Mouse (Mus musculus): ENCODE data around the gene Cbln1. TPM values are rescaled to one million over a fixed set of nuclear protein-coding genes. Genes with fewer than 3 reads are reported as not detected.

Gene Cbln1
- total and polyA plus RNA-seq, 3 experiments, result not detected

DNA sequence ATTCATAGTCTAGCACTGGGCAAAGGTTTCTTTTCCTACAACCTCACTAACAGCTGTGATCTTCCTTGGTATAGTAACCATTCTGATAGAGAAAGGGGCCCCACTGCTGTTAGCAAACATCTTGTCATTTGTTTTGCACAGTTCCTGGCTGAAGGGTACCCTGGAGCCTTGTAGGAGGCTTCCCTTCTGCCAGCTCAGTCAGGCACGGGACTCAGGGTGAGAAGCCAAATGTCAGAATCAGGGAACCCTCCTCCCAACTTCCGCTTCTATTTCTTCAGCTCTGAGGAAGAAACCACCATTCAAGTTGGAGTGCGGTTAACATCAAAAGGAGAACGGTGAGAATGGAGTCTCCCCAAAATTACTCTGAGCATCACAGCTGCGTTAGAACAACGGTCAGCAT lies 30.3 kb upstream of the Cbln1 start:
- Histone ChIP-seq H3K4me3 (replicated peaks in 1 of 3; ENCODE audit: low read depth in 2 of 3, low read length in 2 of 3, poor library complexity in 1 of 3) (no peak overlapping the region), H3K9ac (ENCODE audit: insufficient read depth, low read depth) (no peak overlapping the region), H3K9me3 (replicated peaks; ENCODE audit: low read length) (no peaks in the 10 kb centered on the region), H3K4me2 (ENCODE audit: insufficient read depth, low read depth, poor library complexity, severe bottlenecking) (peak overlapping the region; percentile 47; the same call in 1 of the 2 replicates), H3K79me2 (replicated peaks; ENCODE audit: control insufficient read depth, extremely low read depth, insufficient read depth, poor library complexity, severe bottlenecking) (no peaks in the 10 kb centered on the region), H3K27ac (ENCODE audit: insufficient read depth, low read depth) (no peak overlapping the region), H3K36me3 (replicated peaks in 1 of 2; ENCODE audit: control insufficient read depth in 1 of 2, insufficient read depth in 1 of 2, low read length in 1 of 2) (no peaks in the 10 kb centered on the region), H3K4me1 (ENCODE audit: control insufficient read depth in 1 of 2, insufficient read depth in 2 of 2) (peaks cover 3 to 13% of the 10 kb centered on the region in 2 experiments; a peak in 3 of 4 replicates), H3K27me3 (replicated peaks) (no peaks in the 10 kb centered on the region)
- no peak for DNase-seq (ENCODE audit: extremely low read depth)
- in situ Hi-C loops (cut with MboI; ENCODE audit: low pct_ligation_motif_present, low pct_unique_long_range_greater_than_20kb, low sequenced_read_pairs) (no loop called here), dilution Hi-C loops (cut with MboI; ENCODE audit: extremely low pct_ligation_motif_present, extremely low pct_unique_long_range_greater_than_20kb, low sequenced_read_pairs) (no loop called here)
- TF ChIP-seq NELFE (IDR thresholded peaks at IDR 0.05; ENCODE audit: low read depth, low read length) (no peak), BHLHE40 (IDR thresholded peaks at IDR 0.05; ENCODE audit: low read depth, low read length) (peak; percentile 67)

DNA sequence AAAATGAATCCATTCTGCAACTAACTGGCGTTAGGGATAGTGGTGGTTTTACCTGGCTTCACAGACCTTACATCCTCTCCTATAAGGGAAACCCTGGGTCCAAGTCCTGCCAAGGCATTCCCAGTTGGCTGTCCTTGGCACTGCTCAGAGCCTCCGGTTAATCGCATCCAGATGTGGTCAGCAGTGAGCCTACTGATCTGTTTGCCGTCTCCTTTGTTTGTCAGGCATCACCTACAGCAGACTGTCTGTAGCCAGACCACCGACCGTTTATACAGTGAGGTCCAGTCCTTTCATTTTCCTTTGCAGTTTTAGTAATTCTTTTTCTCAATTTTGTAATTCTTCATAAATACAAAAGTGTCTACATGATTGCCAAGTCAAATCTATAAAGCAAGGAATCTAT lies 25.2 kb upstream of the Cbln1 start:
- Histone ChIP-seq H3K9ac (ENCODE audit: insufficient read depth, low read depth) (no peak overlapping the region), H3K27ac (ENCODE audit: insufficient read depth, low read depth) (no peak overlapping the region), H3K79me2 (replicated peaks; ENCODE audit: control insufficient read depth, extremely low read depth, insufficient read depth, poor library complexity, severe bottlenecking) (no peaks in the 10 kb centered on the region), H3K4me2 (ENCODE audit: insufficient read depth, low read depth, poor library complexity, severe bottlenecking) (no peak overlapping the region), H3K36me3 (replicated peaks in 1 of 2; ENCODE audit: control insufficient read depth in 1 of 2, insufficient read depth in 1 of 2, low read length in 1 of 2) (no peaks in the 10 kb centered on the region), H3K4me1 (ENCODE audit: control insufficient read depth in 1 of 2, insufficient read depth in 2 of 2) (peaks cover 0 to 5% of the 10 kb centered on the region in 2 experiments; a peak in 1 of 4 replicates), H3K27me3 (replicated peaks) (no peaks in the 10 kb centered on the region), H3K4me3 (replicated peaks in 1 of 3; ENCODE audit: low read depth in 2 of 3, low read length in 2 of 3, poor library complexity in 1 of 3) (no peak overlapping the region), H3K9me3 (replicated peaks; ENCODE audit: low read length) (no peaks in the 10 kb centered on the region)
- dilution Hi-C loops (cut with MboI; ENCODE audit: extremely low pct_ligation_motif_present, extremely low pct_unique_long_range_greater_than_20kb, low sequenced_read_pairs), result no loop called here
- no peak for TF ChIP-seq ELF1 (IDR thresholded peaks at IDR 0.05; ENCODE audit: low read depth, low read length)
- TF ChIP-seq MAZ (IDR thresholded peaks at IDR 0.05; ENCODE audit: low read depth, low read length), result no peak
- DNase-seq (ENCODE audit: extremely low read depth), result no peak
- in situ Hi-C loops (cut with MboI; ENCODE audit: low pct_ligation_motif_present, low pct_unique_long_range_greater_than_20kb, low sequenced_read_pairs), result no loop called here

DNA sequence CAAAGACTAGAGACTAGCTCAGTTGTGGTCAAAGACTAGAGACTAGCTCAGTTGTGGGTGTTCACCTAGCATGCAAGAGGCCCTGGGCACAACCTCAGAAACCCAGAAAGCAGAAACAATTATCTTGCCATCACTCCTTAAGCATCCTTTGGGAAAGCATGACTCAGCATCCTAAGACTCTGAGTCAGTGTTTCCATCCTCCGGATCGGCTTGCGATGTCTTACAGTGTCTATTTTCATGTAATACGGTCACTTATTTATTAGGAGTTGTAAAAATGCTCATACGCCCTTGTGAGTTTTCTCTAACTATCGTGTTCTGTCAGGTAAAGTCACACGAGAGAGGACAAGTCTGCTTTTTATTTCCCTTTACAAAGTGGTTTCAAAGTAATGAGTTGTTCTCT lies 24.1 kb upstream of the Cbln1 start:
- Histone ChIP-seq H3K27ac (ENCODE audit: insufficient read depth, low read depth) (no peak overlapping the region), H3K27me3 (replicated peaks) (no peaks in the 10 kb centered on the region), H3K4me2 (ENCODE audit: insufficient read depth, low read depth, poor library complexity, severe bottlenecking) (no peak overlapping the region), H3K4me3 (replicated peaks in 1 of 3; ENCODE audit: low read depth in 2 of 3, low read length in 2 of 3, poor library complexity in 1 of 3) (no peak overlapping the region), H3K36me3 (replicated peaks in 1 of 2; ENCODE audit: control insufficient read depth in 1 of 2, insufficient read depth in 1 of 2, low read length in 1 of 2) (no peaks in the 10 kb centered on the region), H3K9ac (ENCODE audit: insufficient read depth, low read depth) (no peak overlapping the region), H3K9me3 (replicated peaks; ENCODE audit: low read length) (no peaks in the 10 kb centered on the region), H3K4me1 (ENCODE audit: control insufficient read depth in 1 of 2, insufficient read depth in 2 of 2) (0 out of 4 replicates have a peak, but pooled peaks cover 0 to 3% of the 10 kb centered on the region in 2 experiments), H3K79me2 (replicated peaks; ENCODE audit: control insufficient read depth, extremely low read depth, insufficient read depth, poor library complexity, severe bottlenecking) (no peaks in the 10 kb centered on the region)
- TF ChIP-seq HCFC1 (IDR thresholded peaks at IDR 0.05; ENCODE audit: low read depth, low read length) (no peak), EP300 (IDR thresholded peaks at IDR 0.05; ENCODE audit: low read length) (no peak), MAX (IDR thresholded peaks at IDR 0.05; ENCODE audit: low read length) (no peak), NRF1 (IDR thresholded peaks at IDR 0.05; ENCODE audit: low read depth, low read length) (no peak), IRF4 (IDR thresholded peaks at IDR 0.05; ENCODE audit: low read depth, low read length) (no peak), TCF12 (IDR thresholded peaks at IDR 0.05; ENCODE audit: low read depth, low read length) (no peak), POLR2A (IDR thresholded peaks at IDR 0.05; ENCODE audit: low read depth, low read length) (no peak), SMC3 (IDR thresholded peaks at IDR 0.05; ENCODE audit: low read depth, low read length) (no peak), SIN3A (IDR thresholded peaks at IDR 0.05; ENCODE audit: low read length) (no peak), ELF1 (IDR thresholded peaks at IDR 0.05; ENCODE audit: low read depth, low read length) (no peak), ZMIZ1 (IDR thresholded peaks at IDR 0.05; ENCODE audit: low read depth, low read length) (no peak)
- DNase-seq (ENCODE audit: extremely low read depth), result no peak
- in situ Hi-C loops (cut with MboI; ENCODE audit: low pct_ligation_motif_present, low pct_unique_long_range_greater_than_20kb, low sequenced_read_pairs) (no loop called here), dilution Hi-C loops (cut with MboI; ENCODE audit: extremely low pct_ligation_motif_present, extremely low pct_unique_long_range_greater_than_20kb, low sequenced_read_pairs) (no loop called here)
